Mouse (Mus musculus): Measurements from ENCODE around the gene 2900011O08Rik. TPM values are rescaled to one million over a fixed set of nuclear protein-coding genes. Genes with fewer than 3 reads are reported as not detected.

The 2900011O08Rik gene
- total RNA-seq (2023), result not detected

GRCm38 (mm10) chr16:13986574-13987478, at the start of gene 2900011O08Rik, which contains the start of gene Ifitm7:
2900011O08Rik (plus strand) TSS chr16:13986604.
Ifitm7 (minus strand) TSS chr16:13986888.

Other genes with a start within 250 kb of the 2900011O08Rik start
- gene Rrn3, start 205.9 kb upstream of the 2900011O08Rik start, total RNA-seq (2023), result 10 to 100 TPM; 33.0 to 34.9 TPM
- gene Ntan1, start 167.8 kb upstream of the 2900011O08Rik start, total RNA-seq (2023), result 10 to 100 TPM; 65.7 to 74.5 TPM
- gene Pdxdc1, start 83.5 kb upstream of the 2900011O08Rik start, total RNA-seq (2023), result 10 to 100 TPM; 66.8 to 77.9 TPM
- gene Mpv17l, start 83.4 kb upstream of the 2900011O08Rik start, total RNA-seq (2023), result under 1 TPM; 0.47 to 0.52 TPM
- gene Ifitm7, start 284 bp downstream of the 2900011O08Rik start, total RNA-seq (2023), result not detected
- 10 to 100 TPM; 38.4 to 43.0 TPM for gene Nde1, start 176.7 kb downstream of the 2900011O08Rik start, total RNA-seq (2023)
- gene Marf1, start 176.7 kb downstream of the 2900011O08Rik start, total RNA-seq (2023), result 10 to 100 TPM; 64.2 to 71.1 TPM